Mouse (Mus musculus): ENCODE results near the gene Dynll1.
"Not testable (repeated sequence)": the region's sequence is repeated elsewhere in the genome, so short reads cannot be mapped to it uniquely, and the experiment has no call there.

Gene Dynll1

GRCm38 (mm10) chr5:115312816-115313667 lies 12.2 kb upstream of the Dynll1 start:
- no peak for DNase-seq (ENCODE audit: low spot score)

DNA sequence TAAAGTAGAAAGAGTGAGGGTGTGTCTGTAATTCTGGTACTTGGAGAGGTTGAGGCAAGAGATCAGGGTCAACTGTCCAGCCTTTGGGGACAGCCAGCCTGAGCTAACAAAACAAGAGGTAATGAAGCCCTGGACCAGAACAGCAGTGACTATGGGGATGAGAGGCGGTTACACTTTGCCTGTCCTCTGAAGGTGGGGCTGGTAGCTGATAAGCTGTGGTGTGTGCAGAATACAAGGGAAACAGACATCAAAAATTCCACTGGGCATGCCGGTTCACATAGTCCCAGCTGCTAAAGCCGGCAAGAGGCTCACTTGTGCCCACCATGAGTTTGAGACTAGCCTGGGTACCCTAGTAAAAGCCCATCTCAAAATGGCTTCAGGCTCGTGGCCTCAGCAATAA lies 11.6 kb upstream of the Dynll1 start:
- no peak for DNase-seq (ENCODE audit: low spot score)

DNA sequence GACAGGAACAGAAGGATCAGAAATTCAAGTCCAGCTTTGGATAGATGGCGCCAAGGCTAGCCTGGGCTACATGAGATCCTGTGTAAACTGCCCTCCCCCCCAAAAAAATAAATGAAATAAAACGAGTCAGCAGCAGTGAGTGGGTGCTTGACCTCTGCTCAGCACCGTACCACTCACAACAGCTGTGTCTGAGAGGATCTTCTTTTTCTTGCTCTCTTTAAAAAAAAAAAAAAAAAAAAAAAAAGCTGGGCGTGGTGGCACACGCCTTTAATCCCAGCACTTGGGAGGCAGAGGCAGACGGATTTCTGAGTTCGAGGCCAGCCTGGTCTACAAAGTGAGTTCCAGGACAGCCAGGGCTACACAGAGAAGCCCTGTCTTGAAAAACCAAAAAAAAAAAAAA lies 1.4 kb upstream of the Dynll1 start:
- not testable (repeated sequence) for DNase-seq (ENCODE audit: low spot score)

DNA sequence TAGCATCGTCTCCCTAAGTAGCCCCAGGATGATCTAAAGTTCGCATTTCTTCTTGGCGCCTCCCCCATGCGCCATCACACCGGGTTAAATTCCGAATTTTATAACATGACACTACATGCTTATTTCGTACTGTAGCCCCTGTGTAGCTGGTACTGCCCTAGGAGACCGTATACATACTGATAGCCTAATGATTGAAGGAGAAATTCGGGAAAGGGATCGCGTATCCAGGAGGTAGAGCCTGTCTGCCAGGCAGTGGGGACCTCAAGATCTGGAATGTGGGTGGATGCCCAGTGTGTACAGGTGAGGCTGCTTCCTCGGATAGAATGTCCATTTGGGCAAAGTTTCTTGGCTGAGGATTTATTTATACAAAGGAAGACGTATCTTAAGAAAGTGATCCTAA lies 816 bp upstream of the Dynll1 start:
- no peak for DNase-seq (ENCODE audit: low spot score)

GRCm38 (mm10) chr5:115300035-115300744 lies 609 bp downstream of the Dynll1 start:
- peak; percentile 68 for DNase-seq (ENCODE audit: low spot score)

DNA sequence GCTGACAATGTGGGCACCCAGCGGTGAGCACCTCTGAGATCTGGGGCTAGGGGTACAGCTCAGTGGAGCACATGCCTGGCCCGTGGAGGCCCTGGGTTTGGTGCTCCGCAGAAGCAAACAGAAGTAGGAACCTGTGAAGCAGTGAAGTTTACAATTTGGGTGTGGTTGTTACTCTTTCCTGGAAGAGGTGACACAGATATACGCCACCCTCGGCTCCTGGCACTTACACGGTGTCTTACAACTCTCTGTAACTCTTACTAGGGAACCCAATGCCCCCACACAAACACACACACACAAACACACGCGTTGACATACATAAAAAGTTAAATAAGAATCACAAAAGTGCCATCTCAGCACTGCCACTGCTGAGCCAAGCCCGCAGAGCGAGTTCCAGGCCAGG lies 4.5 kb downstream of the Dynll1 start:
- DNase-seq (ENCODE audit: low spot score): no peak

DNA sequence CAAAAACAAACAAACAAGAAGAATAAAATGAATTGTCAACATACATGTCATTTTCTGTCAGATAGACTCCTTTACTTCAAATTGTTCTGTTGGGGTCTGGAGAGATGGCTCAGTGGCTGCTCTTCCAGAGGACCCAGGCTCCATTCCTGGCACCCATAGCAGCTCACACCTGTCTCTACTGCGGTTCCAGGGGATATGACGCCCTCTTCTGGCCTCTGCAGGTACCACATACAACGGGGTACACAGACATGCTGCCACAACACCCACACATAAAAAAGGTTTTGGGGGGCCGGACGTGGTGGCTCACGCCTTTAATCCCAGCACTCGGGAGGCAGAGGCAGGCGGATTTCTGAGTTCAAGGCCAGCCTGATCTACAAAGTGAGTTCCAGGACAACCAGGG lies 6.6 kb downstream of the Dynll1 start:
- DNase-seq (ENCODE audit: low spot score): no peak

DNA sequence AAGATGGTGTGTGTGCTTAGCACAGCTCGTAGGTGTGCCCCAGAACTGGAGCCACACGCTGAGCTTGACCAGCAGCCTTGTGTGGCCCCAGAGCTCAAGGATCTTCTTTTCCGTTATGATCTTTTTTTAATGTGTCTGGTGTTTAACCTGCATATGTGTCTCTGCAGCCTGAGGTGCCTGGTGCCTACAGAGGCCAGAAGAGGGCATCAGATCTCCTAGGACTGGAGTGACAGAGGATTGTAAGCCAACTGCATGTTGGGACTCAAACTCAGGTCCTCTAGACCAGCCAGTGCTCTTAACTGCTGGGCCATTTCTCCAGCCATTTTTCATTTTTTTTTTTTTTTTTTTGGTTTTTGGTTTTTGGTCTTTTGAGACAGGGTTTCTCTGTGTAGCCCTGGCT lies 16.1 kb downstream of the Dynll1 start:
- no peak for DNase-seq (ENCODE audit: low spot score)

DNA sequence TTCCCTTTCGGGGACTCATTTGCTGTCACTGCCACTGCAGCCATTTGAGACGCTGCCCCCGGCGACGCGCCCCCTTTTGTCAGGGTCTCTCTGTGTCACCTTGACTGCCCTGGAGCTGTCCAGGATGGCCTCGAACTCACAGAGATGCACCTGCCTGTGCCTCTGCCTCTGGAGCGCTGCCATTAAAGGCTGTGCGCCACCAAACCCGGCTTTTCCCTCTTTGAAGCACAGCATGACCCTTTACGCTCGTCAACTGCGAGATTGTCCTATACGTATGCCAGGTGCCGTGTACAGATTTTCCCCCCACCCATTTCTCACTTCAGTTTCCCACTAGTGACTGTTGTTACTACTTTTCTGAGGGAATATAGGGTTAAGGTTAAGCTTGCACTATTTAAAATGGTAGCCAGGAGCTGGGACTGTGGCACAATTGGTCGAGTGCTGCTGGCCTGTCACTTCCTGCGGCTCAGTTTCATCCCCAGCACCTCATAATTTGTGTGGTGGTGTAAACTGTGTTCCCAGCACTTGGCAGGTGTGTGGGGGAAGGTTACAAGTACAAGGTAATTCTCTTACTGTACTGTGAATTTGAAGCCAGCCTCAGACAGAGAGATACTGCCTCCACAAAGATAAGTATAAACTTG lies 20.6 kb downstream of the Dynll1 start:
- peak; percentile 35 for DNase-seq (ENCODE audit: low spot score)

DNA sequence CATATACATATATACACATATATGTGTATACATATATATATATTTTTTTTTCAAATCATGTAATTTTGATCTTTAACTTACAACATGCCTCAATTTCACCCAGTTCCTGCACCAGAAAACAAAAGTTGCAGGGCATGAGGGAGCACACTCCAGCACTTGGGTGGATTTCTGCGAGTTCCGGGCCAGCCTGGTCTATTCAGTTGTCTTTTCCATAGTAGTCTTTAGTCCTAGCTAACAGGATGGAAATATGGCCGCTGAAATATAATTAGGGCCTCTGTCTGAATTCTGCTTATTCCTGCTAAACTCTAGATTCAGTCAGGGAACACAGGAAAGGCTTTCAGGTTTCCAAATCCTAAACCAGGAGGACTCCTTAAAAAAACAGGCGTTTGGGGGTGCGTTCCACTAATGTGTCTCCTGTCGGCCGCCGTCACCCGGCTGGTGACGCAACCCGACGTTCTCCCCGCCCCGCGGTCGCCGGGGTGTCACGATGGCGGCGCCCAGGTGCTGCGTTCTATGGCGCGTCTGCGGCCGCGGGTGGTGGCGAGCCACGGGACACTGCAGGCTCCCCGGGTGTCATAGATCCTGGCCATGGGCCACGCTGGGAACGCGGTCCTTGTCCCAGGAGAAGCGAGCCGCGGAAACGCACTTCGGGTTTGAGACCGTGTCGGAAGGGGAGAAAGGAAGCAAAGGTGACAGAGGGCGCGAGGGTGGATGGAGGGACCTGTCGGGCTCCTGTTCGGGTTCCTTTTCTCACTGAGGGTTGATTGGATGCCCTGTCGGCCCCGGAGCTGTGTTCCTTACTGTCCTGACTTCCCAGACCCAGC lies 21.4 kb downstream of the Dynll1 start, which contains the start of gene Coq5:
Gene Coq5, plus strand, starts transcription at position 441 of the 824 bp plus-strand sequence.
- peak; percentile 85 for DNase-seq (ENCODE audit: low spot score)

DNA sequence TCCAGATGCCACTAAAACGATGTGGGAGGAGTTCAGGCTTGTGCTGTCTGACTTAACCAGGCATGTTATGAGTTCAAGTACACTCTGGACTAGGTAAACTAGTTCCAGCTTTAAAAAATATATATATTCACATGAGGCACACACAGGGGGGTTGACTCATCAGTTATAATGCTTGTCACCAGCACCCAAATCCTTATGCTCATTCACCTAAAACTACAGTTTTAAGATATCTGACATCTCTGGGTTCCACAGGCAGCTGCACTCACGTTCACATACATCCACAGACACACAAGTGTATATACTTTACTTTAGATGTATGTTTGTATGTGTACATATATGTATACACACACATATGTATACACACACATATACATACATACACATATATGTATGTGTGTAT lies 22.0 kb downstream of the Dynll1 start:
- DNase-seq (ENCODE audit: low spot score): no peak

DNA sequence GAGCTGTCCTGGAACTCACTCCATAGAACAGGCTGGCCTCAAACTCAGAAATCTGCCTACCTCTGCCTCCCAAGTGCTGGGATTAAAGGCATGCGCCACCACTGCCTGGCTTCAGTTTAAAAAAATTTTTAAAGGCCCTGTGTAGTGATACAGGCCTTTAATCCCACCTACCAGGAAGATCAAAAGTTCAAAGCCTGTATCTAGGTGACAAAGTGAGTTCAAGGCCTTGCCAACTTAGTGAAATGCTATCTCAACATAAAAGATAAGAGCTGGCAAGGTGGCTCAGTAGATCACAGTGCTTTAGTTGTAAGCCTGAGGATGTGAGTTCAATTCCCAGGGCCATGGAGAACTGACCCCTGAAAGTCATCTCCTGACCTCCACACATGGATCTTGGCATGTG lies 22.7 kb downstream of the Dynll1 start:
- no peak for DNase-seq (ENCODE audit: low spot score)

DNA sequence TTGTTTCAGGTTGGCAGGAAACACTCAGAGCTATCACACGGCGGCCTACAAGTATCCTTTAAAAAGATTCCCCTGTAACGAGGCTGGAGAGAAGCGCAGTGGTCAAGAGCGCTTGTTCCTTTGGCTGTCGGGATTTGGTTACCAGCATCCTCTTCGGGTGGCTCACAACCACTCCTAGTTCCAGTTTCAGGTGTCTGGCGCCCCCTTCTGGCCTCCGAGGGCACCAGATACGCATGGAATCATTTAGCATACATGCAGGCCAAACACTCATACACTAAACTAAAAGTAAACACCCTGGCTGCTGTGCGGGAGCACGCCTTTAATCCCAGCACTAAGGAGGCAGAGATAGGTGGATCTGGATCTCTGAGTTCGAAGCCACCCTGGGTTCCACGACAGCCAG lies 24.8 kb downstream of the Dynll1 start:
- DNase-seq (ENCODE audit: low spot score): peak; percentile 72

DNA sequence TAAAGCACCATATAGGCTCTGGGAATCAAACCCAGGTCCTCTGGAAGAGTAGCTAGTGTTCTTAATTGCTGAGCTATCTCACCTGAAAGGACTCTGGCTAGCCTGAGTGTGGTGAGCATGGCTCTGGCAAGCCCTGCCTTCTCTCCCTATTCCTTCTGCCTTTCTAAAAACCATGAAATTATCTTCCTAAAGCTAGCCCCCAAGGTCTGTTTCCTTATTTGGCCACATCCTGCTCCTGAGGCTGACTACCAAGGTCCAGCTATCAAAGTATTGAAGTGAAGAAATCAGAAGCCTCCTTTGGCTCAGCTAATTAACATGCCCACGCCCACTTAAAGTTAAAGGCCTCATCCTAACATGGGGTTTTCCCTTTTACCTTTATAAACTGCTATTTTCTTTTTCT lies 26.0 kb downstream of the Dynll1 start:
- DNase-seq (ENCODE audit: low spot score): no peak

DNA sequence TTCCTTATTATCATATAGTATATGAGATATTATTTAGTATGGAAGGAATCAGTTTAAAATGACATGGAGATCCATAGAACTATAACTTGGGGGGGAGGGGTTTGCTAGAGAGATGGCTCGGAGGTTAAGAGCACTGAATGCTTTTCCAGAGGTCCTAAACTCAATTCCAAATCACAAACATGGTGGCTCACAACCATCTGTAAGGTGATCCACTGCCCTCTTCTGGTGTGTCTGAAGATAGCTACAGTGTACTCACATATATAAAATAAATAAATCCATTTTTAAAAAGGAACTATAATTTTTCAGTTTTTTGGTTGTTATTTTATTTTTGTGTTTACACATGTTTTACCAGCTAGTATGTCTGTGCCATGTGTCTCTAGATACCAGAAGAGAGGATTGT lies 26.4 kb downstream of the Dynll1 start:
- no peak for DNase-seq (ENCODE audit: low spot score)

GRCm38 (mm10) chr5:115273549-115274135 lies 27.2 kb downstream of the Dynll1 start:
- no peak for DNase-seq (ENCODE audit: low spot score)

DNA sequence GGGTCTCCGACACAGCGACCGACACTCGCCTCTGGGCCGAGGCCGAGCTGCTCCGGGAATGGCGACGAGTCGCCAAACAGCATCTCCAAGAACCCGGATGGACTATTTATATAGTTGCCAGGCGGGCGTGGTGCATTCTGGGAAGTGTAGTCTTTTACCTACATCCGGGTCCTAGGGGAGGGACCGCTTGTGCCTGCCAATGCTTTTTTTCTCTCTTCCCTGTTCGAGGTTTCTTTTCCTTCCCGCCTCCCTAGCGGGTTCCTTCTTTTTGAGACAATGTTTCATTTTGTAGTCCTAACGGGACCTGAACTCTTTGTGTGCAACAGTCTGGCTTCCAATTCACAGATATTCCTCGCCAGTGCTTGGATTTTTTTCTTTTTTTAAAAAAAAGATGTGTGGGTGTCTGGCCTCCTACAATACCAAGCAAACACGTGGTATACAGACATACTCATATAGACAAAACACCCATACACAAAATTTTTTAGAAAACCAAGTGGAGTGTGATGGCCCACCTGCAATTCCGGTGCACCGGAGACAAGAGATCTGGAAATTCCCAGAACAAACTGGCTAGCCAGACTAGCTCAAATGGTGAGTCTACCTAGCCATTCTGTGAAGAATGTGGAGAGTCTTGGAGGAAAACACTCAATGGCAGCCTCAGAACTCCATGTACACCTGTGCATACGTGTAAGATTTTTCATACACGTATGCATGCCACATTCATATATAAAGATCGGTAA lies 27.8 kb downstream of the Dynll1 start, which contains the start of gene Rnf10:
Gene Rnf10, minus strand, starts transcription at position 87 of the 737 bp plus-strand sequence.
- DNase-seq (ENCODE audit: low spot score): peak; percentile 97

DNA sequence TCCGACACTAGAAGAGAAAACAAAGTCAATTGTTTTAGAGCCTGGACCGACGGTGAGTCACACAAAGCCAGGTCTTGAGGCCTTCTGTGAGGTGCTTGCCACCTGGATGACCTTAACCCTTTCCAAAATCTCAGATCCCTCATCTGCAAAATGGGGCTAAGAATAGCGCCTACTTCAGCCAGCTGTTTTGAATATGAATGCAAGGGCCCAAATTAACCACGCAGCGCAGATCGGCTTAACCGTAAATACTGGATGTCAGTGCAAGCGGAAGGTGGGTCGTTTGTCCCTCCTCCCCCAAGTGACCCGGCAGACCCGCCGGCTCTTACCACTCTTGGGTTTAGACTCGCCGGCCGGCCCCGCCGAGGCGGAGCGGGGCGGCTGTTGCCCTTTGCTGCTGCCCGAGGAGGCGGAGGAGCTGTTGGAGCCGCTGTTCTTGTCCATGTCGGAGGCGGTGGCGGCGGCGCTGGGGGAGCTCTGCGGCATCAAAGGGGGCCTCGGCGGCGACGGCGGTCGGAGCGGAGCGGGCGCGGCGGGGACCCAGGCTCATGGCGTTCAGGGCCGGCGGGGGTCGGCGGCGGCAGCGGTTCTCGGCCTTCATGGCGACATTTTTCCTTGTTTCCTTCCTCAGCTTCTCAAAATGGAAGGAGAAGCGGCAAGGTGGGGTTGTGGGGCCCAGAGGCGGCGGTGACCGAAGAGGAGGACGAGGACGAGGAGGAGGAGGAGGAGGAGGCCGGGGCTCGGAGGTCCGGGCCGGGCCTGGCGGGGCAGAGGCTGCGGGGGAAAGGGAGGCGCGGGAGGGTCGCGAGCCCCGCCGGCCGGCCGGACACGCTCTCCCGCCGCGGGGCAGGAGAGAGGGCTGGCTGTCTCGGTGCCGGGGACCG lies 28.6 kb downstream of the Dynll1 start:
- peak; percentile 62 for DNase-seq (ENCODE audit: low spot score)

DNA sequence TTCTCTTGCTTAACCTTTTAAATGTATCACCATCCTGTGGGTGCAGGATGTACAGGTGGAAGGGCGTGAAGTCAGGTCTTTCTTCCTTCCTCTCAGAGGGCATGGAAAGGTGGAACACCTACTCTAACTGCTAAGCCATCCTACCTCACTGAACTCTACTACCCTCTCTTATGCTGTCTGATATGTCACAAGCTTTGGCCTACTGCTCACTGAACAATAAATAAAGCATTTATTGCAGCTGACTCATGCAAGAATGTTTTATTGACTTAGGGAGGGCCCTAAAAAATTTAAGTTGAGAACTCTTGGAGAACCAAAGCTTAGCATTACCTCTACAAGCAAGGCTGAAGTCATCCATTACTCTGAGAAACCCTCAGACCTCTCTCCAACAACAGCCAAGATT lies 30.8 kb downstream of the Dynll1 start:
- DNase-seq (ENCODE audit: low spot score): no peak

DNA sequence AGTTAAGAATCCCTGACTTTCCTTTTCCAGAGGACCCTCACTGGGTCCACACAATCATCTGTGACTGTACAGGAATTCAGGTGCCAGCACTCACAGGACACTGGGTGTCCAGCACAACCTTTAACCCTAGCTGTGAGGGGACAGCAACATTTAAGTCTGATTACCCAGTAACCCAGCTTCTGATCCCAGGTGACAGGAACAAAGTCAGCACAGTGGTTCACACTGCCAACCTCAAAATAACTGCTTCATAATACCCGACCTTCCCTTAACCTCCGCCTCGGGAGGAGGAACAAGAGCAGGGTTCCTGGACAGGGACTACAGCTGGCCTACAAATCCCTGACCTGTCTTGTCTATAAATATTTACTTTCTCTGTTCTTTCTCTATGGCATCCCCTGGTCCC lies 32.5 kb downstream of the Dynll1 start:
- DNase-seq (ENCODE audit: low spot score): no peak
